ENCODE assay signal across 18 mouse cellular contexts in genomic region chr10:109718390-109718789, GRCm38 (mm10).
A peak's percentile ranks its signal among the peaks of the same experiment; 100 is the strongest.
DNase-seq lines count a peak whose midpoint lies in the region; ATAC-seq and TF ChIP-seq lines count a peak whose summit lies in the region.
"Had no signal": no experiment of that assay in that cellular context is flagged by ENCODE, and none has a peak within 500 bp of the region (broad histone marks: within the 10 kb centered on the region; RNA-seq: fewer than 3 reads in every experiment).

No protein-coding gene starts in this region.

- TF ChIP-seq POLR2A in brain, embryonic 14.5 days (IDR thresholded peaks at IDR 0.05; ENCODE audit: borderline replicate concordance, extremely low read depth, insufficient read depth, insufficient read length, poor library complexity, severe bottlenecking), result no peak

- ATAC-seq in forebrain, embryonic 12.5 days (ENCODE audit: low FRiP score), result peak; percentile 39; the same call in 1 of the 2 replicates
- no peak; the same call in 1 of the 2 replicates for ATAC-seq in forebrain, postnatal 0 days
- ATAC-seq: intestine, embryonic 16.5 days had no signal

- TF ChIP-seq CTCF in forebrain, postnatal 0 days (IDR thresholded peaks at IDR 0.05; ENCODE audit: low read depth), result no peak
- TF ChIP-seq CTCF in brain, embryonic 14.5 days (IDR thresholded peaks at IDR 0.05; ENCODE audit: borderline replicate concordance, extremely low read depth, insufficient read depth, insufficient read length), result no peak

- H3K4me1 ChIP-seq in forebrain, embryonic 12.5 days, result peaks cover 6% of the 10 kb centered on the region; the same call in 1 of the 2 replicates
- no peaks in the 10 kb centered on the region for H3K4me1 ChIP-seq in forebrain, postnatal 0 days (ENCODE audit: insufficient read depth)
- H3K4me1 ChIP-seq: embryonic facial prominence, embryonic 15.5 days; heart, embryonic 12.5 days; hindbrain, embryonic 15.5 days had no signal

- no peaks in the 10 kb centered on the region for H3K36me3 ChIP-seq in forebrain, embryonic 12.5 days (replicated peaks)
- peaks cover 10% of the 10 kb centered on the region; the same call in 1 of the 2 replicates for H3K36me3 ChIP-seq in forebrain, postnatal 0 days (ENCODE audit: insufficient read depth)
- H3K36me3 ChIP-seq: embryonic facial prominence, embryonic 15.5 days; heart, embryonic 12.5 days had no signal

- no peaks in the 10 kb centered on the region for H3K27me3 ChIP-seq in forebrain, embryonic 12.5 days
- no peaks in the 10 kb centered on the region for H3K27me3 ChIP-seq in forebrain, postnatal 0 days (ENCODE audit: insufficient read depth, low read length)
- H3K27me3 ChIP-seq: CH12.LX; embryonic facial prominence, embryonic 15.5 days; heart, embryonic 12.5 days; hindbrain, embryonic 15.5 days had no signal

- DNase-seq in adrenal gland, adult 8-10 months, result peak; percentile 10
- no peak for DNase-seq in adrenal gland, adult 18-20 months (ENCODE audit: low spot score in 2 of 2)
- DNase-seq in forebrain, postnatal 0 days, result no peak
- peak; percentile 33 for DNase-seq in R1 (ENCODE audit: low read depth, low spot score)
- peak; percentile 53 for DNase-seq in brain, embryonic 14.5 days (ENCODE audit: low read depth)
- no peak for DNase-seq in urinary bladder, adult 18-20 months (ENCODE audit: low spot score in 2 of 2)
- DNase-seq: cerebellum, adult 9-11 months; cerebellum, postnatal 36 days; gastrocnemius, adult 2 months; gastrocnemius, postnatal 25 days; kidney, adult 8-10 months had no signal

- no peak overlapping the region for H3K4me3 ChIP-seq in forebrain, embryonic 12.5 days (replicated peaks)
- H3K4me3 ChIP-seq in forebrain, postnatal 0 days (ENCODE audit: low read depth, low read length), result no peak overlapping the region
- H3K4me3 ChIP-seq: embryonic facial prominence, embryonic 15.5 days; erythroblast, embryonic 14.5 days; gastrocnemius, adult 2 months; heart, embryonic 12.5 days; hindbrain, embryonic 15.5 days had no signal

- no peak overlapping the region for H3K9ac ChIP-seq in forebrain, embryonic 12.5 days
- H3K9ac ChIP-seq in forebrain, postnatal 0 days, result no peak overlapping the region
- H3K9ac ChIP-seq: embryonic facial prominence, embryonic 15.5 days; heart, embryonic 12.5 days; hindbrain, embryonic 15.5 days had no signal

- H3K27ac ChIP-seq in forebrain, embryonic 12.5 days, result no peak overlapping the region
- H3K27ac ChIP-seq in forebrain, postnatal 0 days (ENCODE audit: low read depth, low read length), result no peak overlapping the region
- H3K27ac ChIP-seq: embryonic facial prominence, embryonic 15.5 days; gastrocnemius, adult 2 months; hindbrain, embryonic 15.5 days had no signal

- WGBS in forebrain, embryonic 12.5 days, result 18% methylated on average over 5 of the region's 5 CpGs
- WGBS in forebrain, postnatal 0 days, result 23% methylated on average over 5 of the region's 5 CpGs

- no peaks in the 10 kb centered on the region for H3K9me3 ChIP-seq in forebrain, embryonic 12.5 days
- H3K9me3 ChIP-seq in forebrain, postnatal 0 days (ENCODE audit: low read length), result no peaks in the 10 kb centered on the region
- H3K9me3 ChIP-seq: embryonic facial prominence, embryonic 15.5 days; heart, embryonic 12.5 days; hindbrain, embryonic 15.5 days had no signal

- no peak overlapping the region for H3K4me2 ChIP-seq in forebrain, embryonic 12.5 days
- no peak overlapping the region for H3K4me2 ChIP-seq in forebrain, postnatal 0 days (ENCODE audit: low read depth)
- H3K4me2 ChIP-seq: embryonic facial prominence, embryonic 15.5 days; heart, embryonic 12.5 days; hindbrain, embryonic 15.5 days had no signal

Comparison
In these comparisons a context has a peak if more than half of its experiments do, and no peak if none do; other contexts are left out.
1. DNase-seq: peak in adrenal gland, adult 8-10 months (single experiment), R1 (single experiment) and brain, embryonic 14.5 days (single experiment); none in adrenal gland, adult 18-20 months (0 of 2), forebrain, postnatal 0 days (single experiment) and urinary bladder, adult 18-20 months (0 of 2).